Mouse (Mus musculus): Measurements from ENCODE around the gene Plcl2. TPM values are rescaled to one million over a fixed set of nuclear protein-coding genes. Genes with fewer than 3 reads are reported as not detected.

Plcl2 gene
- polyA plus RNA-seq, 1 experiment = 0.73 TPM

DNA sequence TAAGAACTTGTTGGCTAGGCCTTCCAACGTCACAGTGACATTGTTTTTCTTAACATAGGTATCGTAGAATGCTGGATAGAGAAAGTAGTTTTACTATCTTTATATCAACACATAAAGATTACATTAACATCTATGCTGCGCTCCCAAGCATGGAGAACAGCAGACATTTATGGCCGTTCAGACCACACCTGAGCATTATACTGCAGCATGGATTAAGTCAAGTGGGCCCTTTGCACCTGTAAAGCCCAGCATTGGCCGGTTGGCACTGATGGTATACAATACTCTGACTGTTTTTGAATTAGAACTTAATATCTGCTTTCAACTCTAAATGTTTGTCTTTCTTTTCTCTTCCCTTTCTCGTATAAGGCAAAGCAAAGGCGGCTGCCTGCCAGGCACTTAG is 4.8 kb downstream of the Plcl2 start:
- Histone ChIP-seq H3K36me3 (ENCODE audit: control insufficient read depth, insufficient read depth, low read length) (no peaks in the 10 kb centered on the region), H3K27ac (ENCODE audit: control insufficient read depth, insufficient read depth, low read depth, low read length) (no peak overlapping the region), H3K4me3 (ENCODE audit: control insufficient read depth, low read depth, low read length) (no peak overlapping the region), H3K27me3 (ENCODE audit: control insufficient read depth, insufficient read depth, low read length) (no peaks in the 10 kb centered on the region), H3K4me1 (ENCODE audit: control insufficient read depth, insufficient read depth, low read length) (peaks cover 3% of the 10 kb centered on the region; the same call in 1 of the 2 replicates)
- TF ChIP-seq POLR2A (IDR thresholded peaks at IDR 0.05; ENCODE audit: control insufficient read depth, low read depth, low read length) (no peak), CTCF (IDR thresholded peaks at IDR 0.05; ENCODE audit: control insufficient read depth, insufficient read depth, insufficient replicate concordance, low read depth, low read length) (no peak)

DNA sequence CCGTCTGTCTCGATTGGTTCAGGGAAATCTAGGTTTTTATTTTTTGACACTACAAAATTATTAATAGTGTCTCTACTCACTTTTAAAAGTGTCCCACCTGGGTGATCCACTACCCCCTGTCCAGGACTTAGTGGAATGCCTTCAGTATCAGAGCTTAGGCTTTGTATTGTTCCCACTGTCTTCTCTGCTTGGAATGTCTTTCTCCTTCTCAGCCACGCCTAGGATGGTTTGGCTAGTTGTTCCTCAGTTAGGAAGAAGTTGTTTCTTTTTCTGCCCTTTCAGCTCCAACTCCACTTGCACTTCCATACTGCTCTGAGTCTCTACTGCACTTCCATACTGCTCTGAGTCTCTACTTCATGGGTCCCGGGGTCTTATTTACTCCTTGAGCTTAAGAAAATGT is 6.7 kb downstream of the Plcl2 start:
- H3K27ac ChIP-seq (ENCODE audit: control insufficient read depth, insufficient read depth, low read depth, low read length) = no peak overlapping the region
- H3K4me1 ChIP-seq (ENCODE audit: control insufficient read depth, insufficient read depth, low read length) = no peaks in the 10 kb centered on the region
- no peak overlapping the region for H3K4me3 ChIP-seq (ENCODE audit: control insufficient read depth, low read depth, low read length)
- no peaks in the 10 kb centered on the region for H3K27me3 ChIP-seq (ENCODE audit: control insufficient read depth, insufficient read depth, low read length)
- TF ChIP-seq POLR2A (IDR thresholded peaks at IDR 0.05; ENCODE audit: control insufficient read depth, low read depth, low read length) (no peak), CTCF (IDR thresholded peaks at IDR 0.05; ENCODE audit: control insufficient read depth, insufficient read depth, insufficient replicate concordance, low read depth, low read length) (no peak)
- H3K36me3 ChIP-seq (ENCODE audit: control insufficient read depth, insufficient read depth, low read length) = no peaks in the 10 kb centered on the region

DNA sequence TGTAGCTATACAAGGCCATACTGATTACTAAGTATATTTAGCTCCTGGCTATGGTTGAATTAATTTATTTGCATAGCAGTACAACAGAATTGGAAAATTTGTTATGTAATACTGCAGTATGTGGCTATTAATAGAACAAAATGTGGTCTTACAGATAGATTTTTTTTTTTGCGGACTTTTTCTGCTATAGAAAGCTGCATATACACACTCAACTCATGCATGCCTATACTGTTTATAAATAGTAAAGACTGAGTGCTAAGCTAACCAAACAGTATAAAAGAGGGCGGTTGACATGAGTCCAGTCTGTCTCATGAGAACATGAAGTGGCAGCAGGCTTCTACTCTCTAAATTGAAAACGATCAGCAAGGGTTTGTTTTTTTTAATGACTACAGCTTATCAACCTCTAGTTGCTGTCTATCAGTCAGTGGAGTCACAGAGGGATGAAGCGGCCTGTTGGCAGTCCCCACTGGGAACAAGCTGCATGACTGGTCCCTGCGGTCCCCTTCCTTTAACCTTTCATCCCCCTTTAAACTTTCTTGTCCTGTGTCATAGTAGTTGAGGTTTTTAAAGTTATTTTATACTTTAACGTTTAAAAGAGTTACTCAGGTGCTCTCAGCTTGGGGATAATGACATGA is 8.7 kb downstream of the Plcl2 start:
- H3K36me3 ChIP-seq (ENCODE audit: control insufficient read depth, insufficient read depth, low read length) = no peaks in the 10 kb centered on the region
- no peaks in the 10 kb centered on the region for H3K4me1 ChIP-seq (ENCODE audit: control insufficient read depth, insufficient read depth, low read length)
- H3K4me3 ChIP-seq (ENCODE audit: control insufficient read depth, low read depth, low read length) = no peak overlapping the region
- H3K27ac ChIP-seq (ENCODE audit: control insufficient read depth, insufficient read depth, low read depth, low read length) = no peak overlapping the region
- TF ChIP-seq CTCF (IDR thresholded peaks at IDR 0.05; ENCODE audit: control insufficient read depth, insufficient read depth, insufficient replicate concordance, low read depth, low read length) (no peak), POLR2A (IDR thresholded peaks at IDR 0.05; ENCODE audit: control insufficient read depth, low read depth, low read length) (no peak)
- no peaks in the 10 kb centered on the region for H3K27me3 ChIP-seq (ENCODE audit: control insufficient read depth, insufficient read depth, low read length)

DNA sequence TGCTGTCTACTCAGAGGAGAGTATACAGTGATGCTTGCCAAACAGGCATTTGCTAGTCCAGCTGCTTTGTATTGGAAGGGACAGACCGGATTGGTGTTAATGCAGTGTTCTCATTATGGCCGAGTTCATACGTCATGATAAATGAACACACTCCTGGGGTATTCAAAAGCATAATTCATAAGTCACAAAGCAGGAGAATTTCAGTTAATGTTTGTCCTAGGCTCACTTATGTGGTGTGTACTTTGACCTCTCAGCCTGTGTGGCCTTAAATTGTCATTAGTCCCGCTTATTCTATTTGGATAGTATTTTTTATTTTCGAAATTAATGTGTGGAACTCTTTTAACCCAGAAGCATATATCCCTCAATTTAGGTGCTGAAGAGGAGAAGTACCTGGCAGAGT is 10.4 kb downstream of the Plcl2 start:
- H3K4me1 ChIP-seq (ENCODE audit: control insufficient read depth, insufficient read depth, low read length) = no peaks in the 10 kb centered on the region
- no peaks in the 10 kb centered on the region for H3K36me3 ChIP-seq (ENCODE audit: control insufficient read depth, insufficient read depth, low read length)
- no peak overlapping the region for H3K27ac ChIP-seq (ENCODE audit: control insufficient read depth, insufficient read depth, low read depth, low read length)
- TF ChIP-seq CTCF (IDR thresholded peaks at IDR 0.05; ENCODE audit: control insufficient read depth, insufficient read depth, insufficient replicate concordance, low read depth, low read length) (no peak), POLR2A (IDR thresholded peaks at IDR 0.05; ENCODE audit: control insufficient read depth, low read depth, low read length) (no peak)
- H3K4me3 ChIP-seq (ENCODE audit: control insufficient read depth, low read depth, low read length) = no peak overlapping the region
- H3K27me3 ChIP-seq (ENCODE audit: control insufficient read depth, insufficient read depth, low read length) = no peaks in the 10 kb centered on the region

DNA sequence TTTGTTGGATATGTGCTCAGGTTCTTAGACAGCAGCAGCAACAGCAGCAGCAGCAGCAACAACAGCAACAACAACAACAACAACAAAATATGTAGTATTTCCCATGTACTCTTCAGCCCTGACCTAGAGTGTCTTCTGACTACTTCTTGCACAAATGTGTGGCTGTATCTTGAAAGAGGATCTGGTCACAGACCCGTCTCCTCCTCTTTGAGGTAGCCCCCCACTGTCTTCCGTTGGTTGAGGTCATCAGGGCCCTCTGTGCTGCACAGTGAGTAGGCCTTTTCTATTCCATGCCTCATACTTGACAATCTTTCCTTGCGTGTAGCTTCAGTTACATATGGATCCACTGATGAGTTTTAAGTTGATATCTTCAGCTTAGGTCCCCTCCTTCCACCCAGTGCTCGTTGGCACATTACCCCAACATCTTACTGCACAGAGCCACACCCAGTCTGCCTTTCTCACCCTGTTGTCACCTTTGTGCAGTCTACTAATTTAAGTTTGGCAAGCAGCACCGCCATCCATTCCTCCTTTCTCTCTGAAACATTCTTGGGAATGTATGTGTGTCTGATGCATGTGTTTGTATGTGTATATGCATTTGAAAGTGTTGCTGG is 13.4 kb downstream of the Plcl2 start:
- TF ChIP-seq POLR2A (IDR thresholded peaks at IDR 0.05; ENCODE audit: control insufficient read depth, low read depth, low read length) (no peak), CTCF (IDR thresholded peaks at IDR 0.05; ENCODE audit: control insufficient read depth, insufficient read depth, insufficient replicate concordance, low read depth, low read length) (no peak)
- H3K4me3 ChIP-seq (ENCODE audit: control insufficient read depth, low read depth, low read length) = no peak overlapping the region
- H3K27me3 ChIP-seq (ENCODE audit: control insufficient read depth, insufficient read depth, low read length) = no peaks in the 10 kb centered on the region
- no peaks in the 10 kb centered on the region for H3K36me3 ChIP-seq (ENCODE audit: control insufficient read depth, insufficient read depth, low read length)
- no peak overlapping the region for H3K27ac ChIP-seq (ENCODE audit: control insufficient read depth, insufficient read depth, low read depth, low read length)
- no peaks in the 10 kb centered on the region for H3K4me1 ChIP-seq (ENCODE audit: control insufficient read depth, insufficient read depth, low read length)

DNA sequence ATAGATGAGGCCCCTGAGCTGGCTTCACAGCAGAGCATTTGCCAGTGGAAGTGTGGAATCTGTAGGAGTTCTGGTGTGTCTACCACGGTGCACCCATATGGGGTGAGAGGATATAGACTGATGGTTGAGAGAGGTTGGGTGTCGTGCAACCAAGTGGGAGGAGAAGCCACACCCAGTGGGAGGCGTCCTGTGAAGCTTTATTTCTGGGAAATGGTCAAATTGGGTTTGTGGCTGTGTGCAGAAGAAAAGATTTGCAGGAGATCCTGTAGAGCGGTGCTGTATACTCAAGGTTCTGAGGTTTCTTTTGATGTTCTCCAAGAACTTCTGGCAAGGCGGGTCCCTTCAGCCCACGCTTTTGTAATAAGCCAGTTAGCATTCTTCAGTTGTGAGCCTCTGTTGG is 15.8 kb downstream of the Plcl2 start:
- H3K4me3 ChIP-seq (ENCODE audit: control insufficient read depth, low read depth, low read length) = no peak overlapping the region
- no peaks in the 10 kb centered on the region for H3K36me3 ChIP-seq (ENCODE audit: control insufficient read depth, insufficient read depth, low read length)
- no peaks in the 10 kb centered on the region for H3K27me3 ChIP-seq (ENCODE audit: control insufficient read depth, insufficient read depth, low read length)
- no peaks in the 10 kb centered on the region for H3K4me1 ChIP-seq (ENCODE audit: control insufficient read depth, insufficient read depth, low read length)
- no peak for TF ChIP-seq CTCF (IDR thresholded peaks at IDR 0.05; ENCODE audit: control insufficient read depth, insufficient read depth, insufficient replicate concordance, low read depth, low read length)
- TF ChIP-seq POLR2A (IDR thresholded peaks at IDR 0.05; ENCODE audit: control insufficient read depth, low read depth, low read length) = no peak
- H3K27ac ChIP-seq (ENCODE audit: control insufficient read depth, insufficient read depth, low read depth, low read length) = no peak overlapping the region

DNA sequence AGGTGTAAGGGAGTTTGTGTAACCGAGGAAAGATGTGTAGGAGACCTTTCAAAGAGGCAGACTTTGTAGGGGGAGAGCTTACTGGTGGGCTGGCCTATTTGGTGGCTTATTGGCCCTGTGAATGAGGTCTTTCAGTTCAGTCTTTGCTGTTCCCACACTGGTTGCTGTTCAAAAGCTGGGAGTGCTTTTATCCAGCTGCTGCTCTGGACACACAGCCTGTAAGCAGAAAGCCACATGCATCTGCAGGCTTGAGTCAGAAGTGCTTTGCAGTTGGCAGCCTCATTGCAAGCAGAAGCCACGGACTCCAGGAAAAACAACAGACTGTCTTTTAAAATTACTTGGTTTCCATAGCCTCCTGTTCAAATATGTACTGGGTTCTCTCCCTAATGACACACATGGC is 16.6 kb downstream of the Plcl2 start:
- TF ChIP-seq CTCF (IDR thresholded peaks at IDR 0.05; ENCODE audit: control insufficient read depth, insufficient read depth, insufficient replicate concordance, low read depth, low read length) (no peak), POLR2A (IDR thresholded peaks at IDR 0.05; ENCODE audit: control insufficient read depth, low read depth, low read length) (no peak)

More for the DNA sequence above, 16.6 kb downstream of the Plcl2 start:
- Histone ChIP-seq H3K27ac (ENCODE audit: control insufficient read depth, insufficient read depth, low read depth, low read length) (no peak overlapping the region), H3K4me1 (ENCODE audit: control insufficient read depth, insufficient read depth, low read length) (no peaks in the 10 kb centered on the region), H3K4me3 (ENCODE audit: control insufficient read depth, low read depth, low read length) (no peak overlapping the region), H3K27me3 (ENCODE audit: control insufficient read depth, insufficient read depth, low read length) (no peaks in the 10 kb centered on the region), H3K36me3 (ENCODE audit: control insufficient read depth, insufficient read depth, low read length) (no peaks in the 10 kb centered on the region)

Data from testis, adult 2 months (tissue).